Comparison of ENCODE assay signal across 7 mouse cellular contexts in genomic region chr16:70568341-70569265, GRCm38 (mm10).
A peak's percentile ranks its signal among the peaks of the same experiment; 100 is the strongest.
DNase-seq lines count a peak whose midpoint lies in the region; ATAC-seq and TF ChIP-seq lines count a peak whose summit lies in the region.

No protein-coding gene starts in this region.

- no peak overlapping the region for H3K27ac ChIP-seq in heart, embryonic 12.5 days (ENCODE audit: poor library complexity, severe bottlenecking)
- H3K27ac ChIP-seq in lung, embryonic 15.5 days = no peak overlapping the region

- no peak overlapping the region for H3K9ac ChIP-seq in heart, embryonic 12.5 days
- H3K9ac ChIP-seq in lung, embryonic 15.5 days = no peak overlapping the region

- no peak overlapping the region for H3K4me3 ChIP-seq in E14TG2a.4 (replicated peaks; ENCODE audit: low read length)
- no peak overlapping the region for H3K4me3 ChIP-seq in heart, embryonic 12.5 days
- H3K4me3 ChIP-seq in lung, embryonic 15.5 days = no peak overlapping the region

- H3K4me2 ChIP-seq in heart, embryonic 12.5 days = peak overlapping the region; percentile 52
- 0 out of 2 replicates have a peak overlapping the region, but pooled peaks have one; percentile 12 for H3K4me2 ChIP-seq in lung, embryonic 15.5 days

- DNase-seq in 416B (ENCODE audit: low read depth) = peak; percentile 81
- DNase-seq in kidney, postnatal 10 days = peak; percentile 55
- peak; percentile 80 for DNase-seq in retina, postnatal 1 day

- peak; percentile 92 for ATAC-seq in common myeloid progenitor, adult 5-6 weeks (replicated peaks; ENCODE audit: low read depth, poor library complexity, severe bottlenecking)
- no peak for ATAC-seq in heart, embryonic 12.5 days (ENCODE audit: insufficient number of reproducible peaks, low FRiP score)
- ATAC-seq in lung, embryonic 15.5 days (ENCODE audit: borderline replicate concordance, extremely low read depth, low FRiP score, low TSS enrichment) = peak; percentile 39; the same call in 1 of the 2 replicates

- H3K36me3 ChIP-seq in E14TG2a.4 (ENCODE audit: insufficient read depth, low read length) = no peaks in the 10 kb centered on the region
- H3K36me3 ChIP-seq in heart, embryonic 12.5 days = no peaks in the 10 kb centered on the region
- no peaks in the 10 kb centered on the region for H3K36me3 ChIP-seq in lung, embryonic 15.5 days

- no peaks in the 10 kb centered on the region for H3K4me1 ChIP-seq in E14TG2a.4 (replicated peaks; ENCODE audit: low read depth, low read length)
- no peaks in the 10 kb centered on the region for H3K4me1 ChIP-seq in heart, embryonic 12.5 days (replicated peaks)
- H3K4me1 ChIP-seq in lung, embryonic 15.5 days = no peaks in the 10 kb centered on the region

- H3K27me3 ChIP-seq in E14TG2a.4 (ENCODE audit: insufficient read depth, low read length) = no peaks in the 10 kb centered on the region
- no peaks in the 10 kb centered on the region for H3K27me3 ChIP-seq in heart, embryonic 12.5 days (replicated peaks)
- no peaks in the 10 kb centered on the region for H3K27me3 ChIP-seq in lung, embryonic 15.5 days

- H3K9me3 ChIP-seq in E14TG2a.4 (ENCODE audit: low read length) = no peaks in the 10 kb centered on the region
- no peaks in the 10 kb centered on the region for H3K9me3 ChIP-seq in heart, embryonic 12.5 days (replicated peaks)
- no peaks in the 10 kb centered on the region for H3K9me3 ChIP-seq in lung, embryonic 15.5 days

- WGBS in heart, embryonic 12.5 days = 48% methylated on average over 23 of the region's 23 CpGs
- WGBS in lung, embryonic 15.5 days = 50% methylated on average over 23 of the region's 23 CpGs

- TF ChIP-seq CTCF in E14TG2a.4 (conservative IDR thresholded peaks at IDR 0.05; ENCODE audit: low read length) = peak; percentile 77
